Mouse (Mus musculus): ENCODE data around the gene Mpig6b.

Gene Mpig6b

GRCm38 (mm10) chr17:35058911-35059892 is 6.8 kb downstream of the Mpig6b start, which contains the start of gene Ddah2:
Ddah2 (plus strand) TSS chr17:35059035.
- peak; percentile 83 for DNase-seq (ENCODE audit: low spot score)

DNA sequence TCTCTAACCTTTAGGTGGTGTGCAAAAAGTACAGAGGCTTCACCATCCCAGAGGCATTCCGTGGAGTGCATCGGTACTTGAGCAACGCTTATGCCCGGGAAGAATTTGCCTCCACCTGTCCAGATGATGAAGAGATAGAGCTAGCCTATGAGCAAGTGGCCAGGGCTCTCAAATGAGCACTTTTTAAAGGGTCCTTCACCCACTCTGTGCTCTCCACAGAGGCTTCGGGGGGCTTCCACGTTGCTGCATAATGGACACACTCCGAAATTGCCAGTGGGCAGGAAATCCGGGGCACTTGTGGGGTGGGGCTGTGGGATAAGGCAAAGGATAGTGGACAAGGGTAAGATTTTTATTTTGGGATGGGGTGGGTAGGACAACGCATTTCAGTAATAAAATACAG is 7.7 kb downstream of the Mpig6b start:
- no peak for DNase-seq (ENCODE audit: low spot score)

- no peak for DNase-seq (ENCODE audit: low spot score)
Measured at GRCm38 (mm10) chr17:35057090-35057489, 8.9 kb downstream of the Mpig6b start.

- no peak for DNase-seq (ENCODE audit: low spot score)
Measured at GRCm38 (mm10) chr17:35055691-35056495, 10.1 kb downstream of the Mpig6b start.

GRCm38 (mm10) chr17:35052271-35052798 is 13.6 kb downstream of the Mpig6b start:
- DNase-seq (ENCODE audit: low spot score): no peak

DNA sequence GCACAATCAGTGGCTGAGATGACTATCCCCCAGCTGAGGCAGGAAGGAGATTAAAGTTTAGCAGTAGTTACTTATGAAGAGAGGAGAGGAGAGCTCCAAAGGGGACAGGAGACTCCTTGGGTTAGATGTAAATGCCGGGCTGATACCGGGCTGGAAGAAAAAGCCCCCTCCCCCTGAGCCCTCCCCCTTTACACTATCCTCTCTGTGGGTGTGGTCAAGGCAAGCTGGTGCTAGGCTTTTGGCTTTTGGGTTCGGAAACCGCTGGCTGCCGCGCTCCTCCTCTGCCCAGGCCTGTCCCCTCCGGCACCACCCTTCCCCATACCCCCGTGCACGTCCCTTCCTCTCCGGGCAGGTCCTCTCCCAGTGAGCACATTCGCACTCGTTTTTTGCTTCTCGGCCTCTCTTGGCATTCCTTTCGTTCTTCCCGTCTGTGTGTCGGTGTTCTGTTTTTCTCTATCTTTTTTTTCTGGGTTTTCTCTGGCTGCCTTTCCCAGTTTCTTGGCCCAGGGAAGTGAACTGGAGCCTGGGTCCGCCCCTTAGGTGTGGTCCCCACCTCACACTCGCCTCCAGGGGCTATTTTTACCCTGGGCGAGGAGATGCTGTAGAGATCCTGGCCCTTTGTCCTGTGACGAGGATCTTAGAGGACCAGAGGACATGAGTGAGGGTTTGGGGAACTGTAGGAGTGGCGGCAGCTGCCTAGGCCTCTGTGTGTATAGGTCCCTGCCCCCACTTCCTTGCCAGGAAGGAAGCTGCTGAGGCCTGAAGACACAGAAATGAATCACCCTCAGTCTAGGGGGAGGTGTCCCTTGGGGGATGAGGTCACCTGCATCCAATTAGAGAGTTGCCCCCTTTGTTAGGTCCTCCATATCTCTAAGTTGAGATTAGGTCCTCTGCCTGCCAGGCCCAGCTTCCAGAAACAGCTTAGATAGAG is 14.6 kb downstream of the Mpig6b start:
- peak; percentile 62 for DNase-seq (ENCODE audit: low spot score)

GRCm38 (mm10) chr17:35050126-35050750 is 15.7 kb downstream of the Mpig6b start:
- DNase-seq (ENCODE audit: low spot score): peak; percentile 60

GRCm38 (mm10) chr17:35049561-35050016 is 16.4 kb downstream of the Mpig6b start, which contains the start of gene Clic1:
Clic1 (plus strand) TSS chr17:35049966.
- peak; percentile 55 for DNase-seq (ENCODE audit: low spot score)

- no peak for DNase-seq (ENCODE audit: low spot score)
Measured at GRCm38 (mm10) chr17:35048932-35049440, 17.0 kb downstream of the Mpig6b start.

DNA sequence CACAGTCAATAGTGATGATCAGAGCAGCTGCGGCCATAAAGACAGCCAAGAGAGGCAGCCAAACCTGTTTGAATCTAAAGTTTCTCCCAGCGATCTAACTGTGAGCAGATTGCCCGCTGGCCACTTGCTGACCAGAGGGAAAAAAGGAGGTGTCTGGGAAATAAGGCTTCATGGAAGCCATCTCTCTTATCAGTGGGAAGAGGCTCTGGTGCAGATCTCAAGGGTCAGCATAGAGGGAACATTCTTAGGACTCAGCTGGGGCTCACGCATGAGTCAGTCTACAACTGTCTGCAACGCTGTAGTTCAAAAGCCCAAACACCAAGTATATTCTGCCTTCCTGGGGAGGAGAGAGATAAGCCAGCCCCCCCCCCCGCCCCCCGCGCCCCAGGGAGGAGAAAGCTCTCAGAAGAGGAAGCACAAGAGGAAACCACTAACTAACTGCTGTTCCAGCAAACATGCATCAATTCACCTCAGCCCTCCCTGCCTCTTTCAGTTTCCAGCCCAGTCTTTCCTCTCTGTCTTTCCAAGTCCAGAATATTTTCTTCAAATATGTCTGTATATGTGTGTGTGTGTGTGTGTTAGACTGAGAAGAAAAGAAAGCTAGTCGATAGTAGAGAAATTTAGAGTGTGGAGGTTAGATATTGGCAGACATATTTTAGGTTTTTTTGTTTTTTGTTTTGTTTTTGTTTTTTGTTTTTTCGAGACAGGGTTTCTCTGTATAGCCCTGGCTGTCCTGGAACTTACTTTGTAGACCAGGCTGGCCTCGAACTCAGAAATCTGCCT is 17.6 kb downstream of the Mpig6b start:
- DNase-seq (ENCODE audit: low spot score): no peak

GRCm38 (mm10) chr17:35047688-35048087 is 18.3 kb downstream of the Mpig6b start:
- DNase-seq (ENCODE audit: low spot score): no peak

DNA sequence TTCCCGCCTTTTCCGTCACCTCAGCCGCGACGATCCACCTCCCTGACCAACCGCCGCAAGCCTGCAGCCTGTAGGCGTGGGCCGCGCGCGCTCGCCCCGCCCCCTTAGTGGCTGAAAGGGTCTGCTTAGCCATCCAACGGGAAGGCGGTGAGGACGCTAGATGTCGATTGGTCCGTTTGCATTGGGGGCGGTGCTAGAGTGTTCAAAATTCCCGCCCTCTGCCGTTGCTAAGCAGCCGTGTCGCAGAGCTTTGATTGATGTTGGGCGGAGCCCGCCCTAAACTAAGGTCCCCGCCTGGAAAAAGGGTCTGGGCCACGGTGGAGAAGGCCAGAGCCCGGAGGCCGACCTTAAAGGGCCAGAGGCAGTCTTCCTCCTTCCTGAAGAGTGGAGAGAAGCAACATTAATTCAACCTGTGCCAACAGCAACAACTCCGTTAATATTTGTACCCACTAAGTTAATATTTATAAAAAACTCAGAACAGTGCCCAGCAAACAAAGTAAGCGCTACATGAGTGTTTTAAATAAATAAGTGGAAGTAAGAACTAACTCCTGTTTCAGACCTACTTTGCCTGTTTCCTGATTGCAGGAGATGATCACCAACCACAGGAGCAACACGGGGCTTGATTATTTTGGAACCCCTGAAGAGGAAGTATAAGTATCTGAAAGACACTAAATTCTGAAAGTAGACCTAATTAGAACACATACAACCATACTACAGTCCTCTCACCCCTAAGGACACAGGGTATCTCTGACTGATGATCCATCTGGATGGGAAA is 19.1 kb downstream of the Mpig6b start, which contains the start of gene Msh5:
TSS of gene Msh5 (minus strand) at position 65 of the 775 bp plus-strand sequence.
- peak; percentile 98 for DNase-seq (ENCODE audit: low spot score)

- DNase-seq (ENCODE audit: low spot score): no peak
Measured at GRCm38 (mm10) chr17:35045807-35046680, 19.9 kb downstream of the Mpig6b start.

GRCm38 (mm10) chr17:35044904-35045806 is 20.8 kb downstream of the Mpig6b start:
- no peak for DNase-seq (ENCODE audit: low spot score)

DNA sequence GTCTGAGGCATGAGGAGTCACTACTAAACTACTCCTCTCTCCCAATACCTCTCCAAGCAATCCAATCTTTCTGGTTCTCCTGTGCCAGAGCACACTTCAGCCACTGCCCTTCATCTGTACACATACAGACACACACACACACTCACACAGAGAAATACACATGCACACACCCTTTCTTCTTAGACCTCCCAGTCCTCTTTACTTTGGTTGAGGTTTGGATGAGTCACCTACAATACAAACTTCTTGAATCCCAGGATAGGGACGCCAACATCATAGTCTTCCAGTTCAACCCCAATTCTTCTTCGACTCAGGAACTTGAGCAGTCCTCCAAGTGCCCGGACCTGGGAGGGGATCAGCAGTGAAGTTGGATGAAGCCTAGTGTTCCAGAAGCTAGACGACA is 22.2 kb downstream of the Mpig6b start:
- DNase-seq (ENCODE audit: low spot score): no peak

DNA sequence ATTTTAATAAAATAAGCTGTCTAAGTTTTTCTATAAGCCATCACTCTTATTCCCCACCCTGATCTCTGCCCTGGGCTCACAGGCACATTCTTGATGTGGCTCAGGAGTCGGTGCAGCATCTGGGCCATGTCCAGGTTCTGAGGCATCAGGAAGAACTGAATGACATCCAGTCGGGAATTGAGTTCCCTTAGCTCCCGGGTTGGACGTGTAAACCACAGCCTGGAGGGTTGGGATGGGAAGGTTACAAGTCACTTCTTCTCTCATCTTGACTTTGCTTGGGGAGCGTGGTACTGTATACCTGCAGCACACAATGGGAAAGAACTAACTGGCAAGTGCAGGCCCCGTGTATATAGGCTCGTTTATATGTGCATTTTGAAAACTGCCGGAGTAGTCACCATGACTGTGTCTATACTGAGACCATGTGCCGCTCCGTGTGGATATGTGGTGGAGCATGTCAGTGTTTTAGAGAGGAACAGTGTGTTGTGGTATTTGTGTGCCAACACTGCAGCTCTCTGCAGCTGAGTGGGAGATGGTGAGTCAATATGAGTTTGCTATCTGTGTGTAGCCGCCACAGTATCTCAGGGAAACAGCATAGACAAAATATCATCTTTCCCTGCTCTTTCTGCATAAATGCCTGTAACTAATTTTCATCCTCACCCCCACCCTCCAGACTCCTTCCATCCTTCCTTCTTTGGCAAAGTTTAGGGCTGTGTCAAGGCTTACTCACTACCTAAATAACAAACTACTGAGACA is 26.7 kb downstream of the Mpig6b start:
- no peak for DNase-seq (ENCODE audit: low spot score)
